Mouse (Mus musculus): Measurements from ENCODE around the gene Zfp629. TPM values are rescaled to one million over a fixed set of nuclear protein-coding genes. Genes with fewer than 3 reads are reported as not detected.

Gene Zfp629
- polyA plus RNA-seq, 3 experiments from 2014 or later, result 0.74 to 0.92 TPM; not detected in 1

- ATAC-seq, result no peak
Observed at GRCm38 (mm10) chr7:127561340-127561858, 54.2 kb downstream of the Zfp629 start, which contains the start of gene Tmem265. Gene Tmem265, plus strand, starts transcription at chr7:127561390.

DNA sequence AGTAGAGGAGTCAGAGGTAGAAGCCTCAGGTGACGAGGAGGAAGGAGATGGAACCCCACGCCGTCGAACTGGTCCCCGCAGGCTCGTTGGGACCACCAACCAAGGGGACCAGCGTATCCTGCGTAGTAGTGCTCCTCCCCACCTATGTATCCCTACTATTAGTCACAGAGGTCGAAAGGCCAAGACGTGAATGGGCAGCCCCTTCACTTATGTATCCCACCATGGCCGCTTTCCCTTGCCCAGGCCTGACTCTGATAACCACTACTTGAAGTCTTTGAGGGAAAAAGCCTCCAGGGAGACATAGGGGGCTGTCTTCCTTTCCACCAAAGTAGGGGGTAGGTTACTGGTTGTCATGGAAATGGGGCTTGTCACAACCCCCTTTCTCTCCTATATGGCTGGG, 55.0 kb downstream of the Zfp629 start:
- no peak for ATAC-seq

Other genes with a start within 250 kb of the Zfp629 start
- 10 to 100 TPM in 2 of 3 experiments, 1 to 10 TPM in 1; 9.9 to 11.0 (median 10.6) TPM for gene Zfp747, start 239.7 kb downstream of the Zfp629 start, polyA plus RNA-seq (2017; shearing (Covaris generic))
- 1 to 10 TPM; 4.8 to 8.8 (median 6.5) TPM for gene 9130019O22Rik, start 228.6 kb downstream of the Zfp629 start, polyA plus RNA-seq (2017; shearing (Covaris generic))
- 1 to 10 TPM; 4.0 to 7.8 (median 5.4) TPM for gene E430018J23Rik, start 222.2 kb downstream of the Zfp629 start, polyA plus RNA-seq (2017; shearing (Covaris generic))
- 1 to 10 TPM; 3.6 to 7.5 (median 6.1) TPM for gene Zfp764, start 209.0 kb downstream of the Zfp629 start, polyA plus RNA-seq (2017; shearing (Covaris generic))
- gene Zfp688, start 193.7 kb downstream of the Zfp629 start, polyA plus RNA-seq (2017; shearing (Covaris generic)), result 10 to 100 TPM; 15.5 to 20.4 (median 16.4) TPM
- 1 to 10 TPM; 4.3 to 5.0 (median 4.7) TPM for gene Zfp689, start 166.6 kb downstream of the Zfp629 start, polyA plus RNA-seq (2017; shearing (Covaris generic))
- 100 to 1,000 TPM; 151 to 194 (median 184) TPM for gene Prr14, start 156.2 kb downstream of the Zfp629 start, polyA plus RNA-seq (2017; shearing (Covaris generic))
- gene Fbrs, start 136.6 kb downstream of the Zfp629 start, polyA plus RNA-seq (2017; shearing (Covaris generic)), result 10 to 100 TPM; 17.7 to 30.0 (median 19.5) TPM
- gene Srcap, start 103.8 kb downstream of the Zfp629 start, polyA plus RNA-seq (2017; shearing (Covaris generic)), result 10 to 100 TPM in 1 of 3 experiments, 1 to 10 TPM in 2; 6.2 to 19.0 (median 9.0) TPM
- 10 to 100 TPM; 22.6 to 29.7 (median 25.3) TPM for gene Gm42715, start 96.2 kb downstream of the Zfp629 start, polyA plus RNA-seq (2017; shearing (Covaris generic))
- 10 to 100 TPM; 30.0 to 46.0 (median 34.3) TPM for gene Tmem265, start 54.4 kb downstream of the Zfp629 start, polyA plus RNA-seq (2017; shearing (Covaris generic))
- 100 to 1,000 TPM in 1 of 3 experiments, 10 to 100 TPM in 2; 75.0 to 116 (median 93.2) TPM for gene Phkg2, start 42.5 kb downstream of the Zfp629 start, polyA plus RNA-seq (2017; shearing (Covaris generic))
- 1 to 10 TPM in 1 of 3 experiments, under 1 TPM in 2; 0.21 to 1.3 (median 0.72) TPM for gene Ccdc189, start 27.2 kb downstream of the Zfp629 start, polyA plus RNA-seq (2017; shearing (Covaris generic))
- gene Rnf40, start 27.0 kb downstream of the Zfp629 start, polyA plus RNA-seq (2017; shearing (Covaris generic)), result 10 to 100 TPM; 24.0 to 30.6 (median 29.7) TPM
- 10 to 100 TPM in 1 of 3 experiments, 1 to 10 TPM in 2; 3.2 to 10.9 (median 4.9) TPM for gene Bcl7c, start 93.1 kb upstream of the Zfp629 start, polyA plus RNA-seq (2017; shearing (Covaris generic))
- not detected for gene Ctf1, start 96.9 kb upstream of the Zfp629 start, polyA plus RNA-seq (2017; shearing (Covaris generic))
- gene Ctf2, start 116.4 kb upstream of the Zfp629 start, polyA plus RNA-seq (2017; shearing (Covaris generic)), result not detected
- gene Fbxl19, start 128.7 kb upstream of the Zfp629 start, polyA plus RNA-seq (2017; shearing (Covaris generic)), result under 1 TPM; 0.31 to 0.87 (median 0.84) TPM
- 10 to 100 TPM; 11.3 to 14.3 (median 14.2) TPM for gene Orai3, start 154.0 kb upstream of the Zfp629 start, polyA plus RNA-seq (2017; shearing (Covaris generic))
- 1 to 10 TPM; 3.9 to 7.9 (median 6.8) TPM for gene Setd1a, start 160.9 kb upstream of the Zfp629 start, polyA plus RNA-seq (2017; shearing (Covaris generic))
- gene Gm49388, start 169.8 kb upstream of the Zfp629 start, polyA plus RNA-seq (2017; shearing (Covaris generic)), result not detected
- gene Hsd3b7, start 184.8 kb upstream of the Zfp629 start, polyA plus RNA-seq (2017; shearing (Covaris generic)), result 1 to 10 TPM; 3.6 to 5.5 (median 5.2) TPM
- gene Stx4a, start 208.5 kb upstream of the Zfp629 start, polyA plus RNA-seq (2017; shearing (Covaris generic)), result 10 to 100 TPM; 38.1 to 69.3 (median 57.4) TPM
- under 1 TPM in 1 of 3 experiments, not detected in 2; 0.09 TPM for gene Stx1b, start 208.8 kb upstream of the Zfp629 start, polyA plus RNA-seq (2017; shearing (Covaris generic))